Mouse (Mus musculus) urinary bladder, adult 2 months (tissue): ENCODE data around the gene Fcgr1. TPM values are rescaled to one million over a fixed set of nuclear protein-coding genes. Genes with fewer than 3 reads are reported as not detected.
A peak's percentile ranks its signal among the peaks of the same experiment; 100 is the strongest.
"Not testable (repeated sequence)": the region's sequence is repeated elsewhere in the genome, so short reads cannot be mapped to it uniquely, and the experiment has no call there.

Experiments used
- DNase-seq: peaks from one replicate; pipeline ENCODE4 v3.0.0; 2022; ENCODE audit warnings: low spot score
- polyA plus RNA-seq: library from polyadenylated mRNA; depleted of rRNA; stranded (reverse); fragments of >200 nt; gene quantifications from 2 replicates; pipeline ENCODE4 v1.2.3, GENCODE M21; 2012

Gene Fcgr1
- polyA plus RNA-seq, 1 experiment, result 4.9 TPM

GRCm38 (mm10) chr3:96249034-96249345 is 44.8 kb downstream of the Fcgr1 start:
- DNase-seq, result no peak

GRCm38 (mm10) chr3:96248141-96249033 is 45.4 kb downstream of the Fcgr1 start:
- DNase-seq, result no peak

GRCm38 (mm10) chr3:96247356-96248140 is 46.2 kb downstream of the Fcgr1 start:
- DNase-seq, result no peak

GRCm38 (mm10) chr3:96246427-96246856 is 47.3 kb downstream of the Fcgr1 start, which contains the start of gene Hist2h3c1:
TSS of gene Hist2h3c1 (plus strand) at chr3:96246685.
- not testable (repeated sequence) for DNase-seq

- DNase-seq, result not testable (repeated sequence)
Measured at GRCm38 (mm10) chr3:96246018-96246417, 47.8 kb downstream of the Fcgr1 start.

GRCm38 (mm10) chr3:96245003-96245886 is 48.5 kb downstream of the Fcgr1 start, which contains the start of gene Hist2h2aa1:
TSS of gene Hist2h2aa1 (plus strand) at chr3:96245497.
- peak; percentile 84 for DNase-seq

- no peak for DNase-seq
Measured at GRCm38 (mm10) chr3:96243921-96244572, 49.7 kb downstream of the Fcgr1 start.

GRCm38 (mm10) chr3:96240799-96241197 is 53.0 kb downstream of the Fcgr1 start:
- no peak for DNase-seq

GRCm38 (mm10) chr3:96239949-96240798 is 53.6 kb downstream of the Fcgr1 start, which contains the start of gene Hist2h2aa2:
TSS of gene Hist2h2aa2 (minus strand) at chr3:96240276.
- peak; percentile 97 for DNase-seq

GRCm38 (mm10) chr3:96238954-96239793 is 54.6 kb downstream of the Fcgr1 start, which contains the start of gene Hist2h3c2:
TSS of gene Hist2h3c2 (minus strand) at chr3:96239127.
- DNase-seq, result not testable (repeated sequence)

- DNase-seq, result no peak
Measured at GRCm38 (mm10) chr3:96237904-96238511, 55.8 kb downstream of the Fcgr1 start.

- DNase-seq, result no peak
Measured at GRCm38 (mm10) chr3:96237335-96237903, 56.4 kb downstream of the Fcgr1 start.

GRCm38 (mm10) chr3:96236834-96237334 is 56.9 kb downstream of the Fcgr1 start:
- no peak for DNase-seq

GRCm38 (mm10) chr3:96235836-96236235 is 57.9 kb downstream of the Fcgr1 start:
- DNase-seq, result no peak

- DNase-seq, result no peak
Measured at GRCm38 (mm10) chr3:96234914-96235313, 58.9 kb downstream of the Fcgr1 start.
